Mouse (Mus musculus) lung, postnatal 10 days (tissue): ENCODE results near the gene Antxrl.

Source experiments
- DNase-seq: peaks from one replicate; pipeline ENCODE4 v3.0.0; 2021

The Antxrl gene

DNA sequence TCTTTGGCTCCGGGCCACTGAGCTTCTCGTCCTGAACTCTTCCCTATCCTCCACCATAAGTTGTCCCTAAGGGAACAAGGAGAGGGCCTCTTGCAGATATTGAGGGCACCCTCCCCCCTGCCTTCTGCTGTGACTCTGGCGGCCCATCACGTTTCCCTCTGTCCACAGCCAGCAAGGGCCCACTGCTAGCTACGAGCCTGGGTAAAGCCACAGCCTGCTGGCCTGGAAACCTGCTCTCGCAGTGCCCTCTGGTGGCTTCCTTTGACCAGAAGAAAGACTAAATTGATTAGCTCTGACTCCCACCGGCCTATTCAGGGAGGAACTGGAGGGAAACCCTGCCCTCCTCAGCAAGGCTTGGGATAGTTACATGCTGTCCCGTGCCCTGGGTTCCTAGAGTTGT lies 52.4 kb downstream of the Antxrl start:
- DNase-seq, result peak; percentile 88

GRCm38 (mm10) chr14:34106389-34107062 lies 54.0 kb downstream of the Antxrl start:
- peak; percentile 63 for DNase-seq

DNA sequence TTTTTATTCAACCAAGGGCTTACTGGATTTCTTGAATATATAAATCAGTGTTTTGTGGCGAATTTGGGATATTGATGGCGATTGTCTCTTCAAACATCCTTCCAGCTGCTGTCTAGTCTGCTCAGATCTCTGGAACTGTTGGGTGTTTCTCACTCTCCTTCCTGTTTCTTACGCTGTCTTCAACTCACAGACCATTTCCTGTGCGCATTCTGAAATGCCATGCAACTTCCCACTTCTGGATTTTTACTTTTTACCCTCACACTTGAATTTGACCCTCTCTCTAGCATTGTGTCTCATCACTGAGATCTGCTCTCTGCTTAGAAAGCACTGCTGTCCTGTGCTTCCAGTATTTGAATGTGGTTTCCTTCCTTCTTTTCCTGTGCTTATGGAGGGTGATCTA lies 55.1 kb downstream of the Antxrl start:
- no peak for DNase-seq

DNA sequence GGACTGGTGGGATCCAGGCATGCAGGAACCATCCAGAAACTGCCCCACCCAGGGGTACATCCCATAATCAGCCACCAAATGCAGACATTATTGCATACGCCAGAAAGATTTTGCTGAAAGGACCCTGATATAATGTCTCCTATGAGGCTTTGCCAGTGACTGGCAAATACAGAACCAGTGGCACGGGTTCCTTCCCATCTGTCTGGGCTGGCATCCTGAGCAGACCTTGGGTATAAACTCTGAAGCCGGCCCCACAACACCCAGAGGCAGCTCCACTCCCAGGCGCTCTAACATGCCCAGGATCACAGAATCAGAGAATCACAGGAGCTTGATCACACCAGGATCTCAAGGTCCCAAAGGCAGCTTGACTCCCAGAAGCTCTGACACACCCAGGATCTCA lies 61.8 kb downstream of the Antxrl start:
- DNase-seq, result no peak

GRCm38 (mm10) chr14:34119046-34119723 lies 66.7 kb downstream of the Antxrl start:
- DNase-seq, result no peak

- DNase-seq, result no peak
Measured at GRCm38 (mm10) chr14:34120016-34120910, 67.8 kb downstream of the Antxrl start.

- DNase-seq, result no peak
Measured at GRCm38 (mm10) chr14:34120923-34121351, 68.4 kb downstream of the Antxrl start.

DNA sequence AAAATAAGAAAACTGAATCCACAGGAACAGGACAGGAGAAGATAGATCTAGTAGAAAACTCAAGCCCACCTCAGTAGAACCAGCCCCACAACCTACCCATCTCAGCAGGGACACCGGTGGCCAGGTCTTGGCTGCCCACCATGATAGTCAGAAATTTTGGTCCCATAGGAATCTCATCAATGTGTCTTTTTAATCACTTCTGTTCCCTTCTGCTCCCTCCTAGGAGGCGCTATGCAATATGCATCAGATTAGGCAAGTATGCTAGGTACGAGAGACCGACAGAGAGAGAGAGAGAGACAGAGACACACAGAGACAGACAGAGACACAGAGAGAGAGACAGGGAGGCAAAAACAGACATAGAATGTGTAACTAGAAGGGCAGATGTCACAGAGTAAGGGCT lies 69.2 kb downstream of the Antxrl start:
- DNase-seq, result no peak
